Mouse (Mus musculus) hindbrain, embryonic 12.5 days (tissue): ENCODE measurements around the gene Rgl2. TPM values are rescaled to one million over a fixed set of nuclear protein-coding genes. Genes with fewer than 3 reads are reported as not detected.
"Not testable (repeated sequence)": the region's sequence is repeated elsewhere in the genome, so short reads cannot be mapped to it uniquely, and the experiment has no call there.

Experiments
- ATAC-seq: fragments of 200-750 bp; cut with Nextera tagmentation; 2 replicates; pipeline ENCODE4 v1.8.0; 2017; ENCODE audit warnings: moderate TSS enrichment; ENCODE audit not compliant: low FRiP score
- H3K27ac ChIP-seq: fragments of 300-500 bp; sonication (generic); 2 replicates; pipeline ENCODE4 v1.5.1; 2016; ENCODE audit warnings: mild to moderate bottlenecking
- H3K27me3 ChIP-seq: fragments of 300-500 bp; sonication (generic); 2 replicates; pipeline ENCODE4 v1.6.1; 2016; ENCODE audit warnings: mild to moderate bottlenecking
- H3K36me3 ChIP-seq: fragments of 300-500 bp; sonication (generic); 2 replicates; pipeline ENCODE4 v1.6.1; 2016; ENCODE audit warnings: mild to moderate bottlenecking
- H3K4me1 ChIP-seq: fragments of 300-500 bp; sonication (generic); 2 replicates; pipeline ENCODE4 v1.6.1; 2016
- H3K4me2 ChIP-seq: fragments of 300-500 bp; sonication (generic); replicated peaks from 2 replicates; pipeline ENCODE4 v1.6.1; 2016; ENCODE audit warnings: mild to moderate bottlenecking
- H3K4me3 ChIP-seq: fragments of 300-500 bp; sonication (generic); 2 replicates; pipeline ENCODE4 v1.5.1; 2016; ENCODE audit warnings: mild to moderate bottlenecking
- H3K9ac ChIP-seq: fragments of 300-500 bp; sonication (generic); 2 replicates; pipeline ENCODE4 v1.6.1; 2016; ENCODE audit warnings: mild to moderate bottlenecking, moderate library complexity
- H3K9me3 ChIP-seq: fragments of 300-500 bp; sonication (generic); replicated peaks from 2 replicates; pipeline ENCODE4 v1.6.1; 2016; ENCODE audit warnings: mild to moderate bottlenecking
- WGBS: fragments of 180-500 bp; shearing (Covaris S2); methylation state at CpG from one replicate; pipeline ENCODE4 v1.1.7; 2016; 5-methylcytosine and 5-hydroxymethylcytosine counted together
- polyA plus RNA-seq: library from polyadenylated mRNA; unstranded; fragments of >200 nt; fragmentation: Nextera tagmentation; extraction: Ambion mirVana; gene quantifications from 2 replicates; pipeline ENCODE4 v1.2.1, GENCODE M21; 2016

Rgl2 gene
- polyA plus RNA-seq, 1 experiment from 2014 or later: 64.1 TPM

DNA sequence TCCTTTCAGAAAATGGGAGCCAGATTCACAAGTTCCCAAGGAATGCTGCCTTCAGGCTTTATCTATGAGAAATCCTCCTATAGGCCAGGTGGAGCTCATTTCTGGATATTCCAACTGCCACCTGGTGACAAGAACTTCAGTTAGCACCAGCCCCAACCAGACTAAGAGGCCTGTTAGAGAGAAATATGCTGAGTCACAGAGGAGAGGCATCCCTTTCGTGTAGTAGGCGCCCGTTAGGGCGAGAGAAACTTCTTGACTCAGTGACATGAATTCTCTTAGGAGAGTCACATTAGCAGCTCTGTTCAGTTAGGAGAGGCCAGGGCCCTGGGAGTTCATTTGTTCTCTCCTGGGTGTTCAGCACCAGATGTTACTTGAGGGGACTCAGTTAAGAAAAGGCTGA is 29.7 kb upstream of the Rgl2 start:
- H3K36me3 ChIP-seq: no peaks in the 10 kb centered on the region
- 76% methylated on average over 4 of the region's 4 CpGs for WGBS
- no peak overlapping the region for H3K27ac ChIP-seq
- no peak overlapping the region for H3K4me2 ChIP-seq
- no peak overlapping the region for H3K9ac ChIP-seq
- no peaks in the 10 kb centered on the region for H3K9me3 ChIP-seq
- no peaks in the 10 kb centered on the region for H3K27me3 ChIP-seq
- no peak for ATAC-seq
- H3K4me1 ChIP-seq: no peaks in the 10 kb centered on the region
- no peak overlapping the region for H3K4me3 ChIP-seq

DNA sequence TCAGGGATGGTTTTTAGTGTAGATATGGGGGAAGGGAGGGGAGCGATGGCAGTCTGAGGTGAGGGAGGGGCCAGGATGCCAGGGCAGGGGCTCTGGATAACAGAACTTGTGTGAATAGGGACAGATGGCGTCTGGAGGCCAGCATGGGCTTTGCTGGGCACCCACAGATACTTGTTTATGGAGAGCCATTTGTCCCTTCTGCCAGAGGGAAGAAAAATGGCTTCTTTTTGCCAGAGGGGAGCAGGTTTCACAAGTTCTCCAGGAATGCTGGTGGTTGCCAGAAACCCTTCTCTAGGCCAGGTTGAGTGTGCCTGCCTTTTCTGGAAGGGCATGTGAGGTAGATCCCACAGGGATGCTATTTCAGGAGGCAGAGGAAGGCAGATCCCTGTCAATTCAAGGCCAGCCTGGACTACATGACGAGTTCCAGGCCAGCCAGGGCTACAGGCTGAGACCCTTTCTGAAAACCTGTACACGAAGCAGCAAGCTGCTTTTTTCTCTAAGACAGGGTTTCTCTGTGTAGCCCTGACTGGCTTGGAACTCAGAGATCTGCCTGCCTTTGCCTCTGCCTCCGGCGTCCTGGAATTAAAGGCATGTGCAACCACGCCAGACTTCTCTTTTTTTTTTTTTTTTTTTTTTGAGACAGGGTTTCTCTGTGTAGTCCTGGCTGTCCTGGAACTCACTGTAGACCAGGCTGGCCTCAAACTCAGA is 28.9 kb upstream of the Rgl2 start:
- H3K36me3 ChIP-seq: no peaks in the 10 kb centered on the region
- no peaks in the 10 kb centered on the region for H3K9me3 ChIP-seq
- H3K9ac ChIP-seq: no peak overlapping the region
- ATAC-seq: no peak
- no peak overlapping the region for H3K27ac ChIP-seq
- no peaks in the 10 kb centered on the region for H3K27me3 ChIP-seq
- no peaks in the 10 kb centered on the region for H3K4me1 ChIP-seq
- WGBS: 78% methylated on average over 7 of the region's 7 CpGs
- H3K4me3 ChIP-seq: no peak overlapping the region
- H3K4me2 ChIP-seq: no peak overlapping the region

- 84% methylated on average over 4 of the region's 4 CpGs for WGBS
- no peak for ATAC-seq
Measured at GRCm38 (mm10) chr17:33900989-33901314, 28.4 kb upstream of the Rgl2 start.

DNA sequence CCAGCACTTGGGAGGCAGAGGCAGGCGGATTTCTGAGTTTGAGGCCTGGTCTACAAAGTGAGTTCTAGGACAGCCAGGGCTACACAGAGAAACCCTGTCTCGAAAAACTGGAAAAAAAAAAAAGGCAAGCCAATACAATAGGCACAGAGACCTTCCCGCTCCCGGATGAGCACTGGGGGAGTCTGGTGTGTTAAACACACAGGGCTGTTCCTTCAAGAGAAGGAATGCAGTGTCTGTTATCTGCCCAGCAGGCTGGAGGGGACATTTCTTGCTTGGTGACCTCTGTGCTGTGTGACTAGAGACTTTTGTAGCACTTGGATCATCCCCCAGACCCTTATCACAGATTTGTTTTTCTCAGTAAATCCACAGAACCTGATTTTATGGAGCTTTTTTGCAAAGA is 27.7 kb upstream of the Rgl2 start:
- 70% methylated on average over 4 of the region's 4 CpGs for WGBS
- no peaks in the 10 kb centered on the region for H3K27me3 ChIP-seq
- ATAC-seq: no peak
- H3K4me2 ChIP-seq: no peak overlapping the region
- H3K9me3 ChIP-seq: no peaks in the 10 kb centered on the region
- H3K4me1 ChIP-seq: no peaks in the 10 kb centered on the region
- no peak overlapping the region for H3K9ac ChIP-seq
- H3K36me3 ChIP-seq: no peaks in the 10 kb centered on the region
- no peak overlapping the region for H3K27ac ChIP-seq
- H3K4me3 ChIP-seq: no peak overlapping the region

More at GRCm38 (mm10) chr17:33900989-33901314, 28.4 kb upstream of the Rgl2 start:
- no peak overlapping the region for H3K4me2 ChIP-seq
- no peak overlapping the region for H3K27ac ChIP-seq
- no peaks in the 10 kb centered on the region for H3K9me3 ChIP-seq
- no peak overlapping the region for H3K4me3 ChIP-seq
- H3K4me1 ChIP-seq: no peaks in the 10 kb centered on the region
- no peak overlapping the region for H3K9ac ChIP-seq
- no peaks in the 10 kb centered on the region for H3K27me3 ChIP-seq
- no peaks in the 10 kb centered on the region for H3K36me3 ChIP-seq

DNA sequence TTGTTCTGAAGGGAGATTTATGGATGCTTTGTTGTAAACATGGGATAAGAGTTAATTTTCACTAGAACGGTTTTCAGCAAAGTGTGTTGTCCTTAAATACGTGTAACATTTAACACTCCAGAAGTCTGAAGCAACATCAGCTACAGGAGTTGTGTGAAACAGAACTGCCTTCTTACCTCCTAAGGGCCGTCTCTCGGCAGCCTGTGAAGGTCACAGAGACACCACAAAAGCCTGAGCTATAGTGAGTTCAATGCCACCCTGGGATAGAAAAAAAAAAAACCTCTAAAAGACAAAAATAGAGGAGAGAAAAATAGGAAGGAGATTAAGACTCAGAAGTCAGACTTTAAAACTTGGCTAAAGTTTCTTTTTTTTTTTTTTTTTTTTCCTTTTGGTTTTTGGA is 27.3 kb upstream of the Rgl2 start:
- Histone ChIP-seq H3K4me1 (no peaks in the 10 kb centered on the region), H3K36me3 (no peaks in the 10 kb centered on the region), H3K27ac (no peak overlapping the region), H3K4me2 (no peak overlapping the region), H3K27me3 (no peaks in the 10 kb centered on the region), H3K9me3 (no peaks in the 10 kb centered on the region), H3K4me3 (no peak overlapping the region), H3K9ac (no peak overlapping the region)
- no peak for ATAC-seq
- 79% methylated on average over 4 of the region's 4 CpGs for WGBS

DNA sequence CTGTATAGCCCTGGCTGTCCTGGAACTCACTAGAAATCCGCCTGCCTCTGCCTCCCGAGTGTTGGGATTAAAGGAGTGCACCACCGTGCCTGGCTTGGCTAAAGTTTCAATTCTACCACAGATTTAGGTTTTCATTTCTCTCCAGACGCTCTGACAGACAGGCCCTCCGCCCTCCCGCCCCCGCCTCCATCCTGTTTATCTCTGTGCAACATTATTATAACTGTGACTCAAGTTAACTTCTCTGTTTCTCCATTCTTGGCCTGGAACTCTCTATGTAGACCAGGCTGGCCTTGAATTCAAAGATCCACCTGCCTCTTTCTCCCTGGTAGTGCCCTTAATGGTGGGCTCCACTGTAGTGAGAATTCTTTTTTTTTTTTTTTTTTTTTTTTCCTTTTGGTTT is 26.9 kb upstream of the Rgl2 start:
- ATAC-seq: no peak
- no peak overlapping the region for H3K4me3 ChIP-seq
- WGBS: 88% methylated on average over 7 of the region's 7 CpGs

DNA sequence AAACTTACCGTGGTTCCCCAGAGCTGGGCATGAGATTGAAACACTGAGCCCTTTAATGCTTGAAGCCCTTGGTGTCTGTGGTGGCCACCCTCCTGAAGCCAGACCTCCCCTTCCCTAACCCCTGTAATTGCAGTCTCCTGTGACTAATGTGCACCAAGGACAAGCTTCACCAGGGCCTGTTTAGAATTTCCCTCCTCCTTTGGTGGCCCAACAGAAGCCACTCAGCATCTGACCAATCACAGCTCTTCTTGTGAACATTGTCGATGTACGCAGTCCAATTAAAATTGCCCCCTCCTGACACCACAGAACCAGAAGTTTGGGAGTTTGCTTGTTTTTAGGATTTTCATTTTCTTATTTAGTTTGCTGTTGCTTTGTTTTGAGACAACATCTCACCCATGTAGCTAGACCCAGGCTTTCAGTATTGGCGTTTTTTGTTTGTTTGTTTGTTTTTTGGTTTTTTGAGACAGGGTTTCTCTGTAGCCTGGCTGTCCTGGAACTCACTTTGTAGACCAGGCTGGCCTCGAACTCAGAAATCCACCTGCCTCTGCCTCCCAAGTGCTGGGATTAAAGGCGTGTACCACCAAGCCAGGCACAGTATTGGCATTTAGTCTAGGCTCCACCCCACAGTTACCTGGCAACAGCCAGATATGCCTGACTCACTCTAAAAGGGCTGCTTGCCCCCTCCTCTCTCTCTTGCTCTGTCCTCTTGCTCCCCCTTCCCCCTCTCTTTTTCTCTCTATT is 25.3 kb upstream of the Rgl2 start:
- not testable (repeated sequence) for H3K4me3 ChIP-seq, H3K4me2 ChIP-seq, ATAC-seq, H3K4me1 ChIP-seq, H3K9me3 ChIP-seq, H3K27ac ChIP-seq, H3K9ac ChIP-seq, H3K27me3 ChIP-seq, H3K36me3 ChIP-seq
- WGBS: 77% methylated on average over 6 of the region's 6 CpGs

More for the DNA sequence above, 26.9 kb upstream of the Rgl2 start:
- Histone ChIP-seq H3K4me2 (no peak overlapping the region), H3K36me3 (no peaks in the 10 kb centered on the region), H3K9me3 (no peaks in the 10 kb centered on the region), H3K9ac (no peak overlapping the region), H3K27ac (no peak overlapping the region), H3K27me3 (no peaks in the 10 kb centered on the region), H3K4me1 (no peaks in the 10 kb centered on the region)

DNA sequence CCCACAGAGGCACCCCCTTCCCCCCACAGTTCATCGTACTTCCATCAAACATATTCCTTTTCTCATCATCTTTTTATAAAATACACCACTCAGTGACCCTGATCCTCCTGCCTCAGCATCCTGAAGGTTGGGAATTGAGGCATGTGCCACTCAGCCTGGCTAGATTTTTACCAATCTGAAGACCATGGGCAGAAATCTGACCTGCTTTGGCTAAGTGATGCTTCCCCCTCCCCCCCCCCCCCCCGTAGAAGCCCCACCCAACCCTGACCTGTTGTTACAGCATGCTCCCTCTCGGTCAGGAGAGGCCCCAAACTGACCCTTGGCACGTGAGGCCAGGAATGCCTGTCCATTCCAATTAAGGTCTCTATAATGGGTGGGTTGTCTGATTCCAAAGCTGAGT is 24.5 kb upstream of the Rgl2 start, which contains the start of gene Platr17:
Platr17 (plus strand) TSS at position 301 of the 400 bp plus-strand sequence.
- H3K36me3 ChIP-seq, H3K4me3 ChIP-seq, H3K27me3 ChIP-seq, ATAC-seq, H3K4me2 ChIP-seq, H3K27ac ChIP-seq, H3K9ac ChIP-seq, H3K4me1 ChIP-seq, H3K9me3 ChIP-seq: not testable (repeated sequence)
- 13% methylated on average over 3 of the region's 4 CpGs for WGBS

GRCm38 (mm10) chr17:33908331-33909076 is 20.8 kb upstream of the Rgl2 start:
- Histone ChIP-seq H3K9ac (peak overlapping the region; percentile 78), H3K4me1 (peaks cover 23% of the 10 kb centered on the region), H3K9me3 (no peaks in the 10 kb centered on the region), H3K27me3 (no peaks in the 10 kb centered on the region), H3K36me3 (peaks cover 24% of the 10 kb centered on the region), H3K27ac (peak overlapping the region; percentile 92), H3K4me2 (peak overlapping the region; percentile 97), H3K4me3 (peak overlapping the region; percentile 82)
- WGBS: under 1% methylated on average over 44 of the region's 44 CpGs
- ATAC-seq: peak; percentile 14

GRCm38 (mm10) chr17:33909077-33909868 is 20.1 kb upstream of the Rgl2 start, which contains the start of gene Daxx:
Gene Daxx (plus strand): TSS chr17:33909414.
- WGBS: under 1% methylated on average over 68 of the region's 68 CpGs

GRCm38 (mm10) chr17:33909869-33910250 is 19.5 kb upstream of the Rgl2 start:
- peak overlapping the region; percentile 92 for H3K27ac ChIP-seq
- peak overlapping the region; percentile 87 for H3K9ac ChIP-seq
- H3K27me3 ChIP-seq: no peaks in the 10 kb centered on the region
- H3K4me1 ChIP-seq: peaks cover 25% of the 10 kb centered on the region
- H3K4me2 ChIP-seq: peak overlapping the region; percentile 97
- under 1% methylated on average over 14 of the region's 14 CpGs for WGBS
- peak; percentile 5; the same call in 1 of the 2 replicates for ATAC-seq
- peaks cover 37% of the 10 kb centered on the region for H3K36me3 ChIP-seq
- peak overlapping the region; percentile 82 for H3K4me3 ChIP-seq
- H3K9me3 ChIP-seq: no peaks in the 10 kb centered on the region

More at GRCm38 (mm10) chr17:33909077-33909868, 20.1 kb upstream of the Rgl2 start, which contains the start of gene Daxx:
- peaks cover 23% of the 10 kb centered on the region for H3K4me1 ChIP-seq
- peak within 1 kb of the TSS; percentile 82 for H3K4me3 ChIP-seq
- peak; percentile 96 for ATAC-seq
- no peaks in the 10 kb centered on the region for H3K9me3 ChIP-seq
- H3K27me3 ChIP-seq: no peaks in the 10 kb centered on the region
- H3K9ac ChIP-seq: peak within 1 kb of the TSS; percentile 87
- H3K27ac ChIP-seq: peak within 1 kb of the TSS; percentile 92
- H3K36me3 ChIP-seq: peaks cover 32% of the 10 kb centered on the region
- H3K4me2 ChIP-seq: peak within 1 kb of the TSS; percentile 97
